Mouse (Mus musculus) liver, embryonic 16.5 days (tissue): ENCODE results near the gene Timm44. TPM values are rescaled to one million over a fixed set of nuclear protein-coding genes. Genes with fewer than 3 reads are reported as not detected.

Source experiments
- ATAC-seq: fragments of 200-750 bp; cut with Nextera tagmentation; 2 replicates; pipeline ENCODE4 v1.8.0; 2017; ENCODE audit warnings: low read depth, mild to moderate bottlenecking, moderate number of reproducible peaks, moderate library complexity
- H3K27ac ChIP-seq: fragments of 300-500 bp; sonication (generic); 2 replicates; pipeline ENCODE4 v1.5.1; 2014; ENCODE audit warnings: mild to moderate bottlenecking, low read length
- H3K27me3 ChIP-seq: fragments of 300-500 bp; sonication (generic); 2 replicates; pipeline ENCODE4 v1.6.1; 2014; ENCODE audit warnings: low read depth, low read length, mixed read lengths; ENCODE audit not compliant: control insufficient read depth, insufficient read depth
- H3K36me3 ChIP-seq: fragments of 300-500 bp; sonication (generic); 2 replicates; pipeline ENCODE4 v1.6.1; 2014; ENCODE audit warnings: mild to moderate bottlenecking; ENCODE audit not compliant: control insufficient read depth, insufficient read depth
- H3K4me1 ChIP-seq: fragments of 300-500 bp; sonication (generic); 2 replicates; pipeline ENCODE4 v1.6.1; 2014; ENCODE audit warnings: low read depth, low read length, mixed read lengths; ENCODE audit not compliant: control insufficient read depth
- H3K4me2 ChIP-seq: fragments of 300-500 bp; sonication (generic); 2 replicates; pipeline ENCODE4 v1.6.1; 2014; ENCODE audit warnings: low read depth, low read length, mixed read lengths
- H3K4me3 ChIP-seq: fragments of 300-500 bp; sonication (generic); 2 replicates; pipeline ENCODE4 v1.5.1; 2014; ENCODE audit warnings: low read depth, mild to moderate bottlenecking, low read length
- H3K9ac ChIP-seq: fragments of 300-500 bp; sonication (generic); 2 replicates; pipeline ENCODE4 v1.6.1; 2014; ENCODE audit warnings: low read depth, low read length
- H3K9me3 ChIP-seq: fragments of 300-500 bp; sonication (generic); replicated peaks from 2 replicates; pipeline ENCODE4 v1.6.1; 2016; ENCODE audit warnings: low read length; ENCODE audit not compliant: control insufficient read depth
- WGBS: fragments of 180-500 bp; shearing (Covaris S2); extraction: QIAGEN DNeasy Blood & Tissue Kit; methylation state at CpG from one replicate; pipeline ENCODE4 v1.1.7; 2014; ENCODE audit not compliant: insufficient replicate concordance; 5-methylcytosine and 5-hydroxymethylcytosine counted together
- polyA plus RNA-seq: library from polyadenylated mRNA; unstranded; fragments of >200 nt; fragmentation: Nextera tagmentation; extraction: Ambion mirVana; gene quantifications from 2 replicates; pipeline ENCODE4 v1.2.1, GENCODE M21; 2015

The Timm44 gene
- polyA plus RNA-seq, 1 experiment from 2014 or later, result 30.0 TPM

DNA sequence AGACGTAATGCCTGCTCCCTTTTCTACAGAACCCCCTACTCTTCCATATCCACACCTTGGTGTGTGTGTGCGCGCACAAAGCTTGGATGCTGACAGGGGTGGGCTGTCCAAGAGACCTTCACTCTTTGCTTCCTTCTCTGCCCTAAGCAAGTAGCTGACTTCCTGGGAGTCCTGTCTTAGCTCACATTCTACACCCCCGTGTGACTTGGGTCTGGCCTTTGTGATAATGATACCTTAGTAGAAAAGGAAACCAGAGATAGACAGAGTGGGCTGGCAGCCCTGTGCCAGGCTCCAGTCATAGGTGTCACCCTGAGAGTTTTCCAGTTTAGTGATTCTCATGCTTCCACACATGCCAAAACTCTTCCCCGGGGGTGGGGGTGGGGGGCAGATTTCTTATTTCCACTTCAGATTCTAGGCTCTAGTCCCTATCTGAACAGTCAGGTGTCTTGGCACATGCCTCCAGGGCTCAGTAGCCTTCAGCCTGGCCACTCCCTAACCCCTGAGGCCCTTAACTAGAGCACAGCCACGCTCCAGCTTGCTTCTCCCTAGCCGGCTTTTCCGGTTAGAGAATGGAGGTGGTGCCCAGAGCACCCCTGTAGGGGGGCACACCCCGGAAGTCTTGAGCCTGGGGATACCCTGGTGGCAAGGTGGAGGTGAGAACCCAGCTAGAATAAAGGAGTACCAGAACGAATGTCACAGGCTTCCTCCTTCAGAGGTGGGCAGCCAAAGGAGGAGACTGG is 44.9 kb downstream of the Timm44 start:
- Histone ChIP-seq H3K4me1 (peaks cover 6% of the 10 kb centered on the region), H3K4me3 (no peak overlapping the region), H3K9me3 (no peaks in the 10 kb centered on the region), H3K27ac (no peak overlapping the region), H3K36me3 (no peaks in the 10 kb centered on the region), H3K4me2 (no peak overlapping the region), H3K9ac (no peak overlapping the region), H3K27me3 (peaks cover 22% of the 10 kb centered on the region)
- ATAC-seq, result peak; percentile 35; the same call in 1 of the 2 replicates
- 46% methylated on average over 10 of the region's 10 CpGs for WGBS

GRCm38 (mm10) chr8:4229784-4230183 is 45.9 kb downstream of the Timm44 start:
- no peak overlapping the region for H3K4me3 ChIP-seq
- H3K9me3 ChIP-seq, result no peaks in the 10 kb centered on the region
- peaks cover 22% of the 10 kb centered on the region for H3K27me3 ChIP-seq
- ATAC-seq, result no peak
- H3K4me1 ChIP-seq, result peaks cover 6% of the 10 kb centered on the region
- H3K27ac ChIP-seq, result no peak overlapping the region
- H3K4me2 ChIP-seq, result no peak overlapping the region
- H3K36me3 ChIP-seq, result no peaks in the 10 kb centered on the region
- no peak overlapping the region for H3K9ac ChIP-seq
- 56% methylated on average over 5 of the region's 5 CpGs for WGBS

DNA sequence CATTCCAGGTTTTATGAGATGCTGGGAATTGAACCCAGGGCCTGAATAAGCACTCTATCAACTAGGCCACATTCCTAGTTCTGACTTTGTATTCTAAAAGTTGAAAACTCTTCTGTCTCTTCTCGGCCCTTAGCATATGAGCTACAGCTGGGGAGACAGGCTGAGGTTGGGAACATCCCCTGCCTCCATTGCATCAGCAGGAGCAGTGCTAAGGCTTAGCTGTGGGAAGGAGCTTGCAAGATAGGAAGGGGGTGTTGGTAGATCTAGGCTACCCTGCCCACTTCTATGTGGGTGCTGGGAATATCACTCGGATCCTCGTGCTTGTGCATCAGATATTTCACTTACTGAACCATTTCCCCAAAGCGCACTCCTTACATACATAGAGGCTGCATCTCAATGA is 47.8 kb downstream of the Timm44 start:
- Histone ChIP-seq H3K27ac (no peak overlapping the region), H3K27me3 (peaks cover 32% of the 10 kb centered on the region), H3K4me3 (no peak overlapping the region), H3K4me2 (no peak overlapping the region), H3K4me1 (peaks cover 6% of the 10 kb centered on the region), H3K36me3 (no peaks in the 10 kb centered on the region), H3K9ac (no peak overlapping the region), H3K9me3 (no peaks in the 10 kb centered on the region)
- ATAC-seq, result no peak
- WGBS, result 64% methylated on average over 4 of the region's 4 CpGs

GRCm38 (mm10) chr8:4226739-4227347 is 48.9 kb downstream of the Timm44 start, which contains the start of gene Lrrc8e:
Lrrc8e (plus strand) TSS chr8:4226827.
- Histone ChIP-seq H3K9ac (peak within 1 kb of the TSS; percentile 23; the same call in 1 of the 2 replicates), H3K9me3 (no peaks in the 10 kb centered on the region), H3K4me2 (peak within 1 kb of the TSS; percentile 51), H3K27ac (no peak within 1 kb of the TSS), H3K4me1 (peaks cover 6% of the 10 kb centered on the region), H3K36me3 (no peaks in the 10 kb centered on the region), H3K27me3 (peaks cover 32% of the 10 kb centered on the region), H3K4me3 (peak within 1 kb of the TSS; percentile 39)
- WGBS, result 6% methylated on average over 33 of the region's 33 CpGs
- peak; percentile 51 for ATAC-seq

- no peak overlapping the region; the same call in 1 of the 2 replicates for H3K9ac ChIP-seq
- peak overlapping the region; percentile 51 for H3K4me2 ChIP-seq
- peak overlapping the region; percentile 39; the same call in 1 of the 2 replicates for H3K4me3 ChIP-seq
- no peak for ATAC-seq
- H3K9me3 ChIP-seq, result no peaks in the 10 kb centered on the region
- no peaks in the 10 kb centered on the region for H3K36me3 ChIP-seq
- 23% methylated on average over 4 of the region's 4 CpGs for WGBS
- H3K27ac ChIP-seq, result no peak overlapping the region
- peaks cover 6% of the 10 kb centered on the region for H3K4me1 ChIP-seq
- H3K27me3 ChIP-seq, result peaks cover 32% of the 10 kb centered on the region
Measured at GRCm38 (mm10) chr8:4226323-4226722, 49.4 kb downstream of the Timm44 start.

GRCm38 (mm10) chr8:4222059-4222458 is 53.7 kb downstream of the Timm44 start:
- Histone ChIP-seq H3K4me2 (no peak overlapping the region), H3K27ac (no peak overlapping the region), H3K27me3 (peaks cover 34% of the 10 kb centered on the region), H3K36me3 (no peaks in the 10 kb centered on the region), H3K4me3 (no peak overlapping the region), H3K9ac (no peak overlapping the region), H3K9me3 (no peaks in the 10 kb centered on the region), H3K4me1 (peaks cover 8% of the 10 kb centered on the region)
- ATAC-seq, result no peak

DNA sequence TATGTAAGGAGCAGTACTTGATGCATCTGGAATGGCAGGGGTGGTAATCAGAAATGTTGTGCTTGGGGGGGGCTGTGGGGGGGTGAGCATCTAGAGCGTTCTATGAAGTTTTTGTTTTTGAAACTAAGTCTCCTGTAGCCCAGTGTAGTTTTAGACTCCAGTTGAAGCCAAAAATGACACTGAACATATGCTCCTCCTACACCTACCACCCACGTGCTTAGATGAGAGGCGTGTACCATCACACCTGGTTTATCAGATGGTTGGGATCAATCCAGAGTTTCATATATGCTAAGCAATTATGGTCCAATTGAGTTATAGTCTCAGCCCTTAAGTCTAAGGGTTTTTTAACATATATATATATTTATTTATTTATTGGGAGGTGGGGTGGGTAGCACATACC is 56.1 kb downstream of the Timm44 start:
- no peak overlapping the region for H3K4me3 ChIP-seq
- H3K4me2 ChIP-seq, result no peak overlapping the region
- peaks cover 47% of the 10 kb centered on the region for H3K27me3 ChIP-seq
- H3K9me3 ChIP-seq, result no peaks in the 10 kb centered on the region
- no peaks in the 10 kb centered on the region for H3K36me3 ChIP-seq
- WGBS, result 68% methylated on average over 3 of the region's 3 CpGs
- ATAC-seq, result no peak
- H3K9ac ChIP-seq, result no peak overlapping the region
- peaks cover 6% of the 10 kb centered on the region for H3K4me1 ChIP-seq
- H3K27ac ChIP-seq, result no peak overlapping the region

DNA sequence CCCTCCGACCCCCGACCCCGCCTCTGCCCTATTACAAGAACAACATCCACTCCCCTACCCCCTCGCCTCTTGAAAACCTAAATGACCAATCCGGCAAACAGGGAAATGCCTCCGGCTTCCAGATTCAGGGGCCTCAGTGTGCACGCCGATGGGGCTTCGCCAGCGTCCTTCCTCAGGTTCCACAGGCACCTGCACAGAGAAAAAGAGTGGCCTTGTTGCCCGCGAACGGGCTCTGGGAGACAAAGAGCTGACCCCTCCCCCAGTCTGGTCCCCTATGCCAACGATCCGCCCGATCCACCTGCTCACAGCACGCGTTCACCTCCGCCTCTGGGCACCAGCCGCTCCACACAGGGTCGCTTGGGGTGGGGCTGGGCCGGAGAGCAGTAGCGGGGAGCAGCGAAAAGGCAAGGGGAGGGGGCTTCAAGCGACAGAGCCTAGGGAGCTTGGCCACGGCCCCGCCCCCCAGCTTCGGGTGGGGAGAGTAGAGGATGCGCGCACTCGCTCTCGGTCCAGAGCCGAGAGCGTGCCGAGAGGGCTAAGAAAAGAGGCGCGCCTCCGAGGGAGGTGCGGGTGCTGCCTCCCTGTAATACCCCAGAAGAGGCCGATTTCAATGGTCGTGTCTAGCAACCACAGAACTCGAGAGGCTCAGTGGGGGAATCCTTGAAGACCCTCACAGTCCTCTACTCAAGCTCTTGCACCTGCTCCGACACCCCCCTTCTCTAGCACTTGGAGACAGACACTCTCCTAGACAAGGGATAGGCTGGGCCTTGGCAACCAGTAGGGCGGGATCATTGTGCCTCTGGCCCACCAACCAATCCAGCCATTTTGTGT is 58.7 kb downstream of the Timm44 start, which contains the start of gene Prr36:
Prr36 (minus strand) TSS at position 669 of the 831 bp plus-strand sequence.
- ATAC-seq, result no peak
- Histone ChIP-seq H3K9me3 (no peaks in the 10 kb centered on the region), H3K9ac (no peak within 1 kb of the TSS), H3K27ac (no peak within 1 kb of the TSS), H3K36me3 (no peaks in the 10 kb centered on the region), H3K4me2 (peak within 1 kb of the TSS; percentile 65), H3K27me3 (peaks cover 49% of the 10 kb centered on the region), H3K4me3 (peak within 1 kb of the TSS; percentile 45), H3K4me1 (peaks cover 23% of the 10 kb centered on the region)
- WGBS, result 3% methylated on average over 44 of the region's 44 CpGs
